ENCODE assay signal across 18 mouse cellular contexts in the genomic region with DNA sequence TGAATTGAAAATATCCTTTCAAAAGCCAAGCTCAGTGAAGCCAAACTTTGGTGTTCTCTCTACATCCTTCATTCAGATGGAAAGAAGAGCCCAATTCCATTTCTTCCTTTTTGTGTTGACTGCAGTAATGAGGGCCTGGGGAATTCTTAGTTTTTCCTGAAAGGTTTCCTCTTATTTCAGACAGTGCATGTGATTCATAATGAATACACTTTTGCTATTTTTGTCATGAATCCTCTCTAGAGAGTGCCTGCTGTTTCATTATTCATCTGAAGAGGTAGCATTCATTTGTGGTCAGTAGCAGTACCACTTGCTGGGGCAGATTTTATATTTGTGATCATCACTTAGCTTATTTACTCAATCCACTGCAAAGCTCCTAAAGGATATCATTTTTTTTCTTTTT.
DNase-seq lines count a peak whose midpoint lies in the region; ATAC-seq and TF ChIP-seq lines count a peak whose summit lies in the region.
"Had no signal": no experiment of that assay in that cellular context is flagged by ENCODE, and none has a peak within 500 bp of the region (broad histone marks: within the 10 kb centered on the region; RNA-seq: fewer than 3 reads in every experiment).

No protein-coding gene starts in this region.

- H3K36me3 ChIP-seq in hindbrain, postnatal 0 days (ENCODE audit: insufficient read depth, low read length), result no peaks in the 10 kb centered on the region
- H3K36me3 ChIP-seq in hindbrain, embryonic 14.5 days (replicated peaks; ENCODE audit: control insufficient read depth, insufficient read depth), result no peaks in the 10 kb centered on the region
- no peaks in the 10 kb centered on the region for H3K36me3 ChIP-seq in midbrain, embryonic 15.5 days (replicated peaks)
- no peaks in the 10 kb centered on the region for H3K36me3 ChIP-seq in liver, embryonic 12.5 days
- H3K36me3 ChIP-seq: embryonic facial prominence, embryonic 15.5 days; heart, embryonic 12.5 days; hindbrain, embryonic 10.5 days; hindbrain, embryonic 15.5 days had no signal

- no peak overlapping the region for H3K4me3 ChIP-seq in hindbrain, postnatal 0 days (ENCODE audit: low read length)
- no peak overlapping the region for H3K4me3 ChIP-seq in hindbrain, embryonic 14.5 days (replicated peaks; ENCODE audit: low read length)
- H3K4me3 ChIP-seq in midbrain, embryonic 15.5 days, result no peak overlapping the region
- H3K4me3 ChIP-seq in liver, embryonic 12.5 days, result no peak overlapping the region
- H3K4me3 ChIP-seq: embryonic facial prominence, embryonic 15.5 days; erythroblast, embryonic 14.5 days; gastrocnemius, adult 2 months; heart, embryonic 12.5 days; hindbrain, embryonic 10.5 days; hindbrain, embryonic 15.5 days had no signal

- peak; percentile 5 for DNase-seq in hindbrain, postnatal 0 days (ENCODE audit: low spot score)
- no peak for DNase-seq in hindbrain, embryonic 14.5 days (ENCODE audit: low spot score)
- peak; percentile 10 for DNase-seq in retina, postnatal 1 day
- no peak for DNase-seq in retina, embryonic 14.5 days (ENCODE audit: low spot score)
- DNase-seq: adrenal gland, adult 8-10 months; cerebellum, adult 18-20 months; cerebellum, adult 9-11 months; cerebellum, postnatal 36 days; gastrocnemius, adult 2 months; gastrocnemius, postnatal 25 days had no signal

- no peak for TF ChIP-seq CTCF in hindbrain, postnatal 0 days (IDR thresholded peaks at IDR 0.05; ENCODE audit: low read depth)

- H3K4me1 ChIP-seq in hindbrain, postnatal 0 days (ENCODE audit: insufficient read depth, low read length), result no peaks in the 10 kb centered on the region
- H3K4me1 ChIP-seq in hindbrain, embryonic 14.5 days (replicated peaks; ENCODE audit: control insufficient read depth, insufficient read depth, low read length), result no peaks in the 10 kb centered on the region
- no peaks in the 10 kb centered on the region for H3K4me1 ChIP-seq in midbrain, embryonic 15.5 days
- no peaks in the 10 kb centered on the region for H3K4me1 ChIP-seq in liver, embryonic 12.5 days
- H3K4me1 ChIP-seq: embryonic facial prominence, embryonic 15.5 days; heart, embryonic 12.5 days; hindbrain, embryonic 10.5 days; hindbrain, embryonic 15.5 days had no signal

- no peak for ATAC-seq in hindbrain, postnatal 0 days
- ATAC-seq in hindbrain, embryonic 14.5 days (ENCODE audit: low FRiP score), result no peak
- peak; percentile 72; the same call in 1 of the 2 replicates for ATAC-seq in midbrain, embryonic 15.5 days (replicated peaks)
- no peak for ATAC-seq in liver, embryonic 12.5 days
- ATAC-seq: inflammation-experienced regulatory T-cells, adult 6 months had no signal

- H3K27me3 ChIP-seq in hindbrain, postnatal 0 days (ENCODE audit: insufficient read depth, low read length), result no peaks in the 10 kb centered on the region
- H3K27me3 ChIP-seq in hindbrain, embryonic 14.5 days (ENCODE audit: control insufficient read depth, insufficient read depth, low read length), result no peaks in the 10 kb centered on the region
- H3K27me3 ChIP-seq in midbrain, embryonic 15.5 days (replicated peaks), result no peaks in the 10 kb centered on the region
- H3K27me3 ChIP-seq in liver, embryonic 12.5 days (replicated peaks), result no peaks in the 10 kb centered on the region
- H3K27me3 ChIP-seq: embryonic facial prominence, embryonic 15.5 days; heart, embryonic 12.5 days; hindbrain, embryonic 15.5 days had no signal

- no peaks in the 10 kb centered on the region; the same call in 1 of the 2 replicates for H3K9me3 ChIP-seq in hindbrain, postnatal 0 days (ENCODE audit: low read length)
- H3K9me3 ChIP-seq in hindbrain, embryonic 14.5 days (ENCODE audit: control insufficient read depth, low read length), result 0 out of 2 replicates have a peak, but pooled peaks cover 3% of the 10 kb centered on the region
- no peaks in the 10 kb centered on the region for H3K9me3 ChIP-seq in midbrain, embryonic 15.5 days
- H3K9me3 ChIP-seq in liver, embryonic 12.5 days (replicated peaks), result no peaks in the 10 kb centered on the region
- H3K9me3 ChIP-seq: embryonic facial prominence, embryonic 15.5 days; heart, embryonic 12.5 days; hindbrain, embryonic 10.5 days; hindbrain, embryonic 15.5 days had no signal

- no peak overlapping the region for H3K27ac ChIP-seq in hindbrain, postnatal 0 days
- H3K27ac ChIP-seq in hindbrain, embryonic 14.5 days, result no peak overlapping the region
- H3K27ac ChIP-seq in midbrain, embryonic 15.5 days, result no peak overlapping the region
- no peak overlapping the region for H3K27ac ChIP-seq in liver, embryonic 12.5 days
- H3K27ac ChIP-seq: embryonic facial prominence, embryonic 15.5 days; gastrocnemius, adult 2 months; hindbrain, embryonic 10.5 days; hindbrain, embryonic 15.5 days had no signal

- H3K4me2 ChIP-seq in hindbrain, postnatal 0 days (ENCODE audit: low read depth, low read length), result no peak overlapping the region
- H3K4me2 ChIP-seq in hindbrain, embryonic 14.5 days (replicated peaks), result no peak overlapping the region
- H3K4me2 ChIP-seq in midbrain, embryonic 15.5 days, result no peak overlapping the region
- H3K4me2 ChIP-seq in liver, embryonic 12.5 days, result no peak overlapping the region
- H3K4me2 ChIP-seq: embryonic facial prominence, embryonic 15.5 days; heart, embryonic 12.5 days; hindbrain, embryonic 15.5 days had no signal

- H3K9ac ChIP-seq in hindbrain, postnatal 0 days (replicated peaks; ENCODE audit: low read length), result no peak overlapping the region
- H3K9ac ChIP-seq in hindbrain, embryonic 14.5 days, result no peak overlapping the region
- H3K9ac ChIP-seq in midbrain, embryonic 15.5 days, result no peak overlapping the region
- H3K9ac ChIP-seq in liver, embryonic 12.5 days, result no peak overlapping the region
- H3K9ac ChIP-seq: embryonic facial prominence, embryonic 15.5 days; heart, embryonic 12.5 days; hindbrain, embryonic 15.5 days had no signal

Comparison
In these comparisons a context has a peak if more than half of its experiments do, and no peak if none do; other contexts are left out.
1. DNase-seq: peak in hindbrain, postnatal 0 days (single experiment) and retina, postnatal 1 day (single experiment); none in hindbrain, embryonic 14.5 days (single experiment) and retina, embryonic 14.5 days (single experiment).